Mouse (Mus musculus): ENCODE measurements around the gene Ahsa1. TPM values are rescaled to one million over a fixed set of nuclear protein-coding genes. Genes with fewer than 3 reads are reported as not detected.
"Not testable (repeated sequence)": the region's sequence is repeated elsewhere in the genome, so short reads cannot be mapped to it uniquely, and the experiment has no call there.

Ahsa1 gene
- polyA plus RNA-seq, 1 experiment from 2014 or later: 277 TPM

GRCm38 (mm10) chr12:87265444-87265843 is 835 bp upstream of the Ahsa1 start:
- Histone ChIP-seq H3K36me3 (peaks cover 57% of the 10 kb centered on the region), H3K4me3 (peak overlapping the region; percentile 80), H3K9me3 (no peaks in the 10 kb centered on the region), H3K27ac (peak overlapping the region; percentile 94), H3K4me1 (peaks cover 14% of the 10 kb centered on the region), H3K27me3 (ENCODE audit: insufficient read depth, poor library complexity, severe bottlenecking) (no peaks in the 10 kb centered on the region)
- no peak for DNase-seq (ENCODE audit: low spot score)
- 25% methylated on average over 11 of the region's 11 CpGs for WGBS

GRCm38 (mm10) chr12:87266827-87267603 is 736 bp downstream of the Ahsa1 start:
- no peak for DNase-seq (ENCODE audit: low spot score)
- 0% methylated on average over 31 of the region's 31 CpGs for WGBS

GRCm38 (mm10) chr12:87267682-87268081 is 1.4 kb downstream of the Ahsa1 start:
- DNase-seq (ENCODE audit: low spot score): no peak
- Histone ChIP-seq H3K4me3 (peak overlapping the region; percentile 80), H3K27ac (peak overlapping the region; percentile 63; the same call in 1 of the 2 replicates), H3K9me3 (no peaks in the 10 kb centered on the region), H3K4me1 (peaks cover 14% of the 10 kb centered on the region), H3K27me3 (ENCODE audit: insufficient read depth, poor library complexity, severe bottlenecking) (no peaks in the 10 kb centered on the region), H3K36me3 (peaks cover 57% of the 10 kb centered on the region)
- 28% methylated on average over 4 of the region's 4 CpGs for WGBS

More at GRCm38 (mm10) chr12:87266827-87267603, 736 bp downstream of the Ahsa1 start:
- peak overlapping the region; percentile 94 for H3K27ac ChIP-seq
- peak overlapping the region; percentile 80 for H3K4me3 ChIP-seq
- H3K27me3 ChIP-seq (ENCODE audit: insufficient read depth, poor library complexity, severe bottlenecking): no peaks in the 10 kb centered on the region
- peaks cover 14% of the 10 kb centered on the region for H3K4me1 ChIP-seq
- H3K36me3 ChIP-seq: peaks cover 56% of the 10 kb centered on the region
- H3K9me3 ChIP-seq: no peaks in the 10 kb centered on the region

- WGBS: 84% methylated on average over 9 of the region's 9 CpGs
- H3K4me3 ChIP-seq: no peak overlapping the region
- H3K27me3 ChIP-seq (ENCODE audit: insufficient read depth, poor library complexity, severe bottlenecking): no peaks in the 10 kb centered on the region
- peaks cover 26% of the 10 kb centered on the region for H3K4me1 ChIP-seq
- H3K9me3 ChIP-seq: no peaks in the 10 kb centered on the region
- DNase-seq (ENCODE audit: low spot score): no peak
- H3K27ac ChIP-seq: no peak overlapping the region
- H3K36me3 ChIP-seq: peaks cover 70% of the 10 kb centered on the region
Observed at GRCm38 (mm10) chr12:87274853-87275831, 8.9 kb downstream of the Ahsa1 start.

- Histone ChIP-seq H3K4me1 (peaks cover 33% of the 10 kb centered on the region), H3K36me3 (peaks cover 50% of the 10 kb centered on the region), H3K27ac (0 out of 2 replicates have a peak overlapping the region, but pooled peaks have one; percentile 11)
- not testable (repeated sequence) for H3K27me3 ChIP-seq (ENCODE audit: insufficient read depth, poor library complexity, severe bottlenecking); DNase-seq (ENCODE audit: low spot score); H3K4me3 ChIP-seq; H3K9me3 ChIP-seq
- 83% methylated on average over 4 of the region's 4 CpGs for WGBS
Observed at GRCm38 (mm10) chr12:87277251-87277650, 11.0 kb downstream of the Ahsa1 start.

GRCm38 (mm10) chr12:87278118-87278730 is 11.9 kb downstream of the Ahsa1 start:
- peaks cover 40% of the 10 kb centered on the region for H3K36me3 ChIP-seq
- peak overlapping the region; percentile 80 for H3K27ac ChIP-seq
- H3K27me3 ChIP-seq (ENCODE audit: insufficient read depth, poor library complexity, severe bottlenecking): no peaks in the 10 kb centered on the region
- WGBS: 13% methylated on average over 6 of the region's 6 CpGs
- H3K4me3 ChIP-seq: peak overlapping the region; percentile 24
- DNase-seq (ENCODE audit: low spot score): peak; percentile 93
- H3K4me1 ChIP-seq: peaks cover 36% of the 10 kb centered on the region
- H3K9me3 ChIP-seq: no peaks in the 10 kb centered on the region

- Histone ChIP-seq H3K9me3 (no peaks in the 10 kb centered on the region), H3K36me3 (peaks cover 30% of the 10 kb centered on the region), H3K4me3 (no peak overlapping the region), H3K27ac (peak overlapping the region; percentile 80), H3K27me3 (ENCODE audit: insufficient read depth, poor library complexity, severe bottlenecking) (no peaks in the 10 kb centered on the region), H3K4me1 (peaks cover 36% of the 10 kb centered on the region)
- no peak for DNase-seq (ENCODE audit: low spot score)
- WGBS: 40% methylated on average over 3 of the region's 3 CpGs
Observed at GRCm38 (mm10) chr12:87279350-87279749, 13.1 kb downstream of the Ahsa1 start.

- Histone ChIP-seq H3K27me3 (ENCODE audit: insufficient read depth, poor library complexity, severe bottlenecking) (no peaks in the 10 kb centered on the region), H3K4me3 (no peak overlapping the region), H3K4me1 (peaks cover 36% of the 10 kb centered on the region), H3K27ac (peak overlapping the region; percentile 80), H3K9me3 (no peaks in the 10 kb centered on the region), H3K36me3 (peaks cover 25% of the 10 kb centered on the region)
- DNase-seq (ENCODE audit: low spot score): no peak
- 40% methylated on average over 14 of the region's 14 CpGs for WGBS
Observed at GRCm38 (mm10) chr12:87279879-87280278, 13.6 kb downstream of the Ahsa1 start.

GRCm38 (mm10) chr12:87281766-87282165 is 15.5 kb downstream of the Ahsa1 start:
- WGBS: 63% methylated on average over 1 of the region's 1 CpGs
- peaks cover 6% of the 10 kb centered on the region for H3K36me3 ChIP-seq
- no peaks in the 10 kb centered on the region for H3K9me3 ChIP-seq
- H3K4me1 ChIP-seq: peaks cover 36% of the 10 kb centered on the region
- peak overlapping the region; percentile 57; the same call in 1 of the 2 replicates for H3K27ac ChIP-seq
- H3K4me3 ChIP-seq: no peak overlapping the region
- DNase-seq (ENCODE audit: low spot score): no peak
- H3K27me3 ChIP-seq (ENCODE audit: insufficient read depth, poor library complexity, severe bottlenecking): no peaks in the 10 kb centered on the region

GRCm38 (mm10) chr12:87282743-87283142 is 16.5 kb downstream of the Ahsa1 start:
- no peak overlapping the region for H3K4me3 ChIP-seq
- peaks cover 33% of the 10 kb centered on the region for H3K4me1 ChIP-seq
- DNase-seq (ENCODE audit: low spot score): no peak
- 88% methylated on average over 4 of the region's 4 CpGs for WGBS
- H3K27me3 ChIP-seq (ENCODE audit: insufficient read depth, poor library complexity, severe bottlenecking): no peaks in the 10 kb centered on the region
- H3K36me3 ChIP-seq: no peaks in the 10 kb centered on the region
- no peaks in the 10 kb centered on the region for H3K9me3 ChIP-seq
- H3K27ac ChIP-seq: no peak overlapping the region

- 65% methylated on average over 7 of the region's 7 CpGs for WGBS
- H3K27me3 ChIP-seq (ENCODE audit: insufficient read depth, poor library complexity, severe bottlenecking): no peaks in the 10 kb centered on the region
- no peak overlapping the region for H3K4me3 ChIP-seq
- no peak overlapping the region for H3K27ac ChIP-seq
- H3K9me3 ChIP-seq: no peaks in the 10 kb centered on the region
- DNase-seq (ENCODE audit: low spot score): no peak
- H3K36me3 ChIP-seq: no peaks in the 10 kb centered on the region
- H3K4me1 ChIP-seq: peaks cover 24% of the 10 kb centered on the region
Observed at GRCm38 (mm10) chr12:87283706-87284105, 17.4 kb downstream of the Ahsa1 start.

- H3K9me3 ChIP-seq: no peaks in the 10 kb centered on the region
- no peaks in the 10 kb centered on the region for H3K27me3 ChIP-seq (ENCODE audit: insufficient read depth, poor library complexity, severe bottlenecking)
- WGBS: 69% methylated on average over 4 of the region's 4 CpGs
- H3K4me1 ChIP-seq: peaks cover 19% of the 10 kb centered on the region
- DNase-seq (ENCODE audit: low spot score): no peak
- H3K36me3 ChIP-seq: no peaks in the 10 kb centered on the region
- no peak overlapping the region for H3K27ac ChIP-seq
- no peak overlapping the region for H3K4me3 ChIP-seq
Observed at GRCm38 (mm10) chr12:87284268-87284667, 18.0 kb downstream of the Ahsa1 start.
